In the genomic region with DNA sequence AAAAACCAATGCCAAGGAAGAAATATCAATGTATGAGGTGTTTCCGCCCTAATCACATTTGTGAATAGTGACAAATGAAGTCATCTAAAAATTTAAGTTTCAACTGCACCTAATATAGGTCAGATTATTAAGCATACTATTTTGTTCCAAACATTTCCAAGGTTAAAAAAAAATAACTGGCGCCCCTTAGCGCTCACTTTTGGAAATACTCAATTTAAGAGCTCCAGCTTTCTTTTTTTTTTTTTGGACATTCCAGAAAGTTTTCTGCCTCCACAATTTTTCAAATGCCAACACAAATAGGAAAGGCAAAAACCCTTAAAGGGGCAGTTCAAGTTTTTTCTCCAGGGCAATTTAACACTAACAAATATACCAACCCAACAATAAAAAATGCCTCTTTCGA, we compare ENCODE assay signal across 8 mouse cellular contexts. TPM values are rescaled to one million over a fixed set of nuclear protein-coding genes. Genes with fewer than 3 reads are reported as not detected.
DNase-seq lines count a peak whose midpoint lies in the region; ATAC-seq and TF ChIP-seq lines count a peak whose summit lies in the region.

No protein-coding gene starts in this region.

- H3K9me3 ChIP-seq in forebrain, postnatal 0 days (ENCODE audit: low read length) = no peaks in the 10 kb centered on the region
- H3K9me3 ChIP-seq in stomach, postnatal 0 days (ENCODE audit: control insufficient read depth, low read length) = no peaks in the 10 kb centered on the region

- no peaks in the 10 kb centered on the region for H3K27me3 ChIP-seq in forebrain, postnatal 0 days (ENCODE audit: insufficient read depth, low read length)
- H3K27me3 ChIP-seq in stomach, postnatal 0 days (ENCODE audit: control insufficient read depth, insufficient read depth, low read length) = no peaks in the 10 kb centered on the region

- peaks cover 17% of the 10 kb centered on the region; the same call in 1 of the 2 replicates for H3K4me1 ChIP-seq in forebrain, postnatal 0 days (ENCODE audit: insufficient read depth)
- no peaks in the 10 kb centered on the region for H3K4me1 ChIP-seq in stomach, postnatal 0 days (replicated peaks; ENCODE audit: control insufficient read depth, insufficient read depth)

- H3K27ac ChIP-seq in forebrain, postnatal 0 days (ENCODE audit: low read depth, low read length) = peak overlapping the region; percentile 98
- peak overlapping the region; percentile 99; the same call in 1 of the 2 replicates for H3K27ac ChIP-seq in stomach, postnatal 0 days (replicated peaks)

- H3K36me3 ChIP-seq in forebrain, postnatal 0 days (ENCODE audit: insufficient read depth) = no peaks in the 10 kb centered on the region
- no peaks in the 10 kb centered on the region for H3K36me3 ChIP-seq in stomach, postnatal 0 days (ENCODE audit: control insufficient read depth, insufficient read depth, low read length)

- TF ChIP-seq EP300 in stomach, postnatal 0 days (optimal IDR thresholded peaks at IDR 0.05) = no peak

- WGBS in forebrain, postnatal 0 days = 2% methylated on average over 4 of the region's 4 CpGs
- 4% methylated on average over 4 of the region's 4 CpGs for WGBS in stomach, postnatal 0 days

- TF ChIP-seq CTCF in forebrain, postnatal 0 days (IDR thresholded peaks at IDR 0.05; ENCODE audit: low read depth) = peak; percentile 60
- peak; percentile 67 for TF ChIP-seq CTCF in stomach, postnatal 0 days (IDR thresholded peaks at IDR 0.05; ENCODE audit: low read depth)

- peak overlapping the region; percentile 93 for H3K9ac ChIP-seq in forebrain, postnatal 0 days
- H3K9ac ChIP-seq in stomach, postnatal 0 days (ENCODE audit: low read length) = peak overlapping the region; percentile 96

- peak; percentile 54 for DNase-seq in CD4-positive, CD25-positive, alpha-beta regulatory T cell, adult 2 months (ENCODE audit: low read depth, low spot score)
- DNase-seq in B cell, adult 2 months = peak; percentile 37 to 58
- peak; percentile 74 for DNase-seq in c-Kit-positive CD71-positive TER-119-positive erythroid progenitor cells, embryonic 14.5 days (ENCODE audit: low spot score)
- peak; percentile 82 for DNase-seq in forebrain, postnatal 0 days
- DNase-seq in kidney, adult 8-10 months = peak; percentile 70 to 75
- peak; percentile 85 for DNase-seq in lung, postnatal 10 days
- DNase-seq in stomach, postnatal 0 days (ENCODE audit: low spot score) = no peak

- ATAC-seq in CD4-positive, CD25-positive, alpha-beta regulatory T cell, adult 4 months = no peak
- ATAC-seq in forebrain, postnatal 0 days = no peak
- no peak for ATAC-seq in stomach, postnatal 0 days (ENCODE audit: low FRiP score, low TSS enrichment)

- peak overlapping the region; percentile 85 for H3K4me3 ChIP-seq in forebrain, postnatal 0 days (ENCODE audit: low read depth, low read length)
- H3K4me3 ChIP-seq in stomach, postnatal 0 days (ENCODE audit: low read depth, low read length) = peak overlapping the region; percentile 74

- H3K4me2 ChIP-seq in forebrain, postnatal 0 days (ENCODE audit: low read depth) = peak overlapping the region; percentile 46
- H3K4me2 ChIP-seq in stomach, postnatal 0 days (replicated peaks; ENCODE audit: low read depth) = peak overlapping the region; percentile 71

RNA-seq across cellular contexts. Expression of a gene that starts 2.5 kb away (rescaled TPM):
- polyA plus RNA-seq in CD4-positive, CD25-positive, alpha-beta regulatory T cell, adult 4 months (2017; shearing (Covaris generic)) = 10 to 100 TPM in 1 of 2 experiments, 1 to 10 TPM in 1; 9.8 to 16.3 TPM
- 203 and 225 TPM in 2 replicates for total RNA-seq in forebrain, postnatal 0 days (2014; rRNA removed)
- polyA plus RNA-seq in forebrain, postnatal 0 days (2015; fragmentation: Nextera tagmentation; extraction: Ambion mirVana) = 27.0 and 43.0 TPM in 2 replicates
- 9.7 and 9.8 TPM in 2 replicates for polyA plus RNA-seq in stomach, postnatal 0 days (2015; fragmentation: Nextera tagmentation; extraction: Ambion mirVana)
